Mouse (Mus musculus) liver, embryonic 11.5 days (tissue): ENCODE results near the gene Aarsd1. TPM values are rescaled to one million over a fixed set of nuclear protein-coding genes. Genes with fewer than 3 reads are reported as not detected.
"Not testable (repeated sequence)": the region's sequence is repeated elsewhere in the genome, so short reads cannot be mapped to it uniquely, and the experiment has no call there.

Experiments used
- ATAC-seq: fragments of 200-750 bp; cut with Nextera tagmentation; replicated peaks from 2 replicates; pipeline ENCODE4 v1.8.0; 2017; ENCODE audit warnings: moderate number of reproducible peaks, mild to moderate bottlenecking, moderate TSS enrichment, moderate library complexity; ENCODE audit not compliant: low FRiP score
- DNase-seq: peaks from one replicate; pipeline ENCODE4 v3.0.0-alpha.2; 2017; ENCODE audit warnings: low spot score
- H3K27ac ChIP-seq: fragments of 300-500 bp; sonication (generic); 2 replicates; pipeline ENCODE4 v1.5.1; 2014; ENCODE audit warnings: mild to moderate bottlenecking, low read depth, low read length, control low read depth
- H3K27me3 ChIP-seq: fragments of 300-500 bp; sonication (generic); replicated peaks from 2 replicates; pipeline ENCODE4 v1.6.1; 2014; ENCODE audit warnings: low read length, mixed read lengths; ENCODE audit not compliant: control insufficient read depth, insufficient read depth
- H3K36me3 ChIP-seq: fragments of 300-500 bp; sonication (generic); 2 replicates; pipeline ENCODE4 v1.6.1; 2014; ENCODE audit warnings: mild to moderate bottlenecking, low read length, moderate library complexity, mixed read lengths; ENCODE audit not compliant: control insufficient read depth, insufficient read depth
- H3K4me1 ChIP-seq: fragments of 300-500 bp; sonication (generic); replicated peaks from 2 replicates; pipeline ENCODE4 v1.6.1; 2014; ENCODE audit warnings: low read length, mixed read lengths; ENCODE audit not compliant: control insufficient read depth, insufficient read depth
- H3K4me2 ChIP-seq: fragments of 300-500 bp; sonication (generic); 2 replicates; pipeline ENCODE4 v1.6.1; 2014; ENCODE audit warnings: mild to moderate bottlenecking, control low read depth, moderate library complexity
- H3K4me3 ChIP-seq: fragments of 300-500 bp; sonication (generic); 2 replicates; pipeline ENCODE4 v1.5.1; 2014; ENCODE audit warnings: low read depth, low read length, control low read depth
- H3K9ac ChIP-seq: fragments of 300-500 bp; sonication (generic); 2 replicates; pipeline ENCODE4 v1.6.1; 2014; ENCODE audit warnings: low read depth, low read length, control low read depth
- H3K9me3 ChIP-seq: fragments of 300-500 bp; sonication (generic); 2 replicates; pipeline ENCODE4 v1.6.1; 2016; ENCODE audit warnings: low read length, inconsistent platforms, mixed read lengths; ENCODE audit not compliant: control insufficient read depth
- WGBS: fragments of 180-500 bp; shearing (Covaris S2); extraction: QIAGEN DNeasy Blood & Tissue Kit; methylation state at CpG from one replicate; pipeline ENCODE4 v1.1.7; 2014; 5-methylcytosine and 5-hydroxymethylcytosine counted together
- polyA plus RNA-seq: library from polyadenylated mRNA; unstranded; fragments of >200 nt; fragmentation: Nextera tagmentation; extraction: Ambion mirVana; gene quantifications from 2 replicates; pipeline ENCODE4 v1.2.1, GENCODE M21; 2014

The Aarsd1 gene
- 92.3 and 94.0 TPM in 2 replicates for polyA plus RNA-seq

GRCm38 (mm10) chr11:101417101-101417855, at the start of gene Aarsd1:
Gene Aarsd1 (minus strand): TSS chr11:101417615.
- peak; percentile 92 for DNase-seq
- H3K9me3 ChIP-seq, result no peaks in the 10 kb centered on the region
- peak; percentile 66 for ATAC-seq
- peak within 1 kb of the TSS; percentile 75 for H3K4me2 ChIP-seq
- peaks cover 6% of the 10 kb centered on the region; the same call in 1 of the 2 replicates for H3K36me3 ChIP-seq
- H3K4me1 ChIP-seq, result peaks cover 4% of the 10 kb centered on the region
- peak within 1 kb of the TSS; percentile 89 for H3K9ac ChIP-seq
- WGBS, result under 1% methylated on average over 45 of the region's 45 CpGs
- H3K27ac ChIP-seq, result peak within 1 kb of the TSS; percentile 46
- no peaks in the 10 kb centered on the region for H3K27me3 ChIP-seq
- peak within 1 kb of the TSS; percentile 83 for H3K4me3 ChIP-seq

GRCm38 (mm10) chr11:101466552-101466950, 49.1 kb upstream of the Aarsd1 start:
- peak overlapping the region; percentile 100 for H3K4me2 ChIP-seq
- H3K9ac ChIP-seq, H3K27ac ChIP-seq, H3K27me3 ChIP-seq, ATAC-seq, H3K36me3 ChIP-seq, H3K9me3 ChIP-seq, DNase-seq: not testable (repeated sequence)
- peak overlapping the region; percentile 81 for H3K4me3 ChIP-seq
- peaks cover 51% of the 10 kb centered on the region for H3K4me1 ChIP-seq
- WGBS, result 57% methylated on average over 5 of the region's 5 CpGs

GRCm38 (mm10) chr11:101465869-101466551, 48.6 kb upstream of the Aarsd1 start, which contains the start of gene Vat1:
Gene Vat1 (minus strand): TSS chr11:101466230.
- Histone ChIP-seq H3K27ac (peak within 1 kb of the TSS; percentile 55), H3K4me1 (peaks cover 51% of the 10 kb centered on the region), H3K4me3 (peak within 1 kb of the TSS; percentile 81), H3K36me3 (0 out of 2 replicates have a peak, but pooled peaks cover 2% of the 10 kb centered on the region), H3K9ac (peak within 1 kb of the TSS; percentile 66), H3K9me3 (no peaks in the 10 kb centered on the region), H3K27me3 (no peaks in the 10 kb centered on the region), H3K4me2 (peak within 1 kb of the TSS; percentile 100)
- 1% methylated on average over 60 of the region's 60 CpGs for WGBS
- ATAC-seq (peak; percentile 60), DNase-seq (peak; percentile 75)

- Histone ChIP-seq H3K9me3 (no peaks in the 10 kb centered on the region), H3K9ac (peak overlapping the region; percentile 66), H3K27ac (peak overlapping the region; percentile 55), H3K27me3 (no peaks in the 10 kb centered on the region), H3K4me3 (peak overlapping the region; percentile 81), H3K4me1 (peaks cover 51% of the 10 kb centered on the region), H3K4me2 (peak overlapping the region; percentile 100), H3K36me3 (peaks cover 5% of the 10 kb centered on the region; the same call in 1 of the 2 replicates)
- peak; percentile 19; the same call in 1 of the 2 replicates for ATAC-seq
- peak; percentile 72 for DNase-seq
- 2% methylated on average over 51 of the region's 51 CpGs for WGBS
Measured at GRCm38 (mm10) chr11:101465101-101465868, 47.9 kb upstream of the Aarsd1 start.

- Histone ChIP-seq H3K36me3 (peaks cover 8% of the 10 kb centered on the region; the same call in 1 of the 2 replicates), H3K27me3 (no peaks in the 10 kb centered on the region), H3K4me3 (peak within 1 kb of the TSS; percentile 81), H3K9ac (peak within 1 kb of the TSS; percentile 66), H3K9me3 (no peaks in the 10 kb centered on the region), H3K4me2 (peak within 1 kb of the TSS; percentile 100), H3K27ac (peak within 1 kb of the TSS; percentile 55), H3K4me1 (peaks cover 56% of the 10 kb centered on the region)
- no peak for DNase-seq
- whole genome bisulfite sequencing, result 9% methylated on average over 12 of the region's 12 CpGs
- ATAC-seq, result no peak
Measured at GRCm38 (mm10) chr11:101464211-101465100, 47.0 kb upstream of the Aarsd1 start, which contains the start of gene Rnd2. Gene Rnd2 (plus strand): TSS chr11:101464999.

GRCm38 (mm10) chr11:101462583-101463440, 45.4 kb upstream of the Aarsd1 start:
- 0 out of 2 replicates have a peak, but pooled peaks have one; percentile 23 for ATAC-seq
- Histone ChIP-seq H3K27me3 (no peaks in the 10 kb centered on the region), H3K4me2 (peak overlapping the region; percentile 100), H3K9me3 (no peaks in the 10 kb centered on the region), H3K9ac (no peak overlapping the region), H3K36me3 (peaks cover 15% of the 10 kb centered on the region), H3K27ac (peak overlapping the region; percentile 13; the same call in 1 of the 2 replicates), H3K4me3 (no peak overlapping the region), H3K4me1 (peaks cover 52% of the 10 kb centered on the region)
- WGBS, result 30% methylated on average over 13 of the region's 13 CpGs
- no peak for DNase-seq

GRCm38 (mm10) chr11:101462141-101462540, 44.7 kb upstream of the Aarsd1 start:
- H3K4me2 ChIP-seq, result no peak overlapping the region
- WGBS, result 88% methylated on average over 14 of the region's 14 CpGs
- no peaks in the 10 kb centered on the region for H3K27me3 ChIP-seq
- H3K9me3 ChIP-seq, result no peaks in the 10 kb centered on the region
- no peak overlapping the region for H3K9ac ChIP-seq
- no peak for DNase-seq
- H3K36me3 ChIP-seq, result peaks cover 16% of the 10 kb centered on the region
- H3K4me3 ChIP-seq, result no peak overlapping the region
- ATAC-seq, result no peak
- H3K27ac ChIP-seq, result no peak overlapping the region
- H3K4me1 ChIP-seq, result peaks cover 52% of the 10 kb centered on the region
